In the genomic region with DNA sequence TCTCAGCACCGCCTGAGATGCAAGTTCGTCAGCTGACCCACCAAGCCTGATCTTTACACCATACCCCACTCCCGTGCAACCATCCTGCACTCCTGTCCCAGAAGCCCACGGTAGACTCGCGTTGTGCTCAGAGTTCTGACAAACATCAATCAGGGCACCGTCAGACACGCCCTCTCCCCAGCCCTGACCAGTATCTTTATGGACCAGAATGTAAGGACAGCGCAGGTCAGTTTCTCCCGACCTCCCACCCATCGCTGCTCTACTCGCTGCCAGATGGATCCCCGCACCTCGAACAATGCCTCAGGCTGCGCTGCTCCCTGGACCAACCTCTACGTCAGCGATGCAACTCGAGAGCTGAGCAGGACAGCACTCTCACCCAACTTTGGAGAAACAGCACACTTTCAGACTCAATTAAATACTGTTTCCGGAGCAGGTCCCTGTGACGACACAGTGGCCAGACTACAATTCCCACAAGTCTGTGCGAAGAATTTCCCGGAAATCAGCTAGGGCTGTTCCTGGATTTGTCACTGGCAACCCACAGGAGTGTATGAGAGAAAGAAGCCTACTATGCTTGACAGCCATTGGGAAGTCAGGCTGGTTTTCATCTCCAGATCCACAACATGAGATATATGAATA, we compare ENCODE assay signal across 8 mouse cellular contexts. TPM values are rescaled to one million over a fixed set of nuclear protein-coding genes. Genes with fewer than 3 reads are reported as not detected.
DNase-seq lines count a peak whose midpoint lies in the region; ATAC-seq lines count a peak whose summit lies in the region.

A gene (minus strand): TSS at position 472 of the 636 bp plus-strand sequence.

- no peak within 1 kb of the TSS; the same call in 1 of the 2 replicates for H3K27ac ChIP-seq in brown adipose tissue, adult 24 weeks (replicated peaks; ENCODE audit: low read depth, low read length)
- H3K27ac ChIP-seq in heart, embryonic 13.5 days (replicated peaks) = peak within 1 kb of the TSS; percentile 53
- peak within 1 kb of the TSS; percentile 60; the same call in 1 of the 2 replicates for H3K27ac ChIP-seq in liver, embryonic 12.5 days
- H3K27ac ChIP-seq in stomach, embryonic 15.5 days = 0 out of 2 replicates have a peak within 1 kb of the TSS, but pooled peaks have one; percentile 55

- H3K4me3 ChIP-seq in brown adipose tissue, adult 24 weeks (ENCODE audit: insufficient read depth, low read depth, low read length) = peak within 1 kb of the TSS; percentile 99
- peak within 1 kb of the TSS; percentile 89 for H3K4me3 ChIP-seq in heart, embryonic 13.5 days
- H3K4me3 ChIP-seq in liver, embryonic 12.5 days = peak within 1 kb of the TSS; percentile 73
- peak within 1 kb of the TSS; percentile 88 for H3K4me3 ChIP-seq in stomach, embryonic 15.5 days (replicated peaks)

- peak within 1 kb of the TSS; percentile 90 for H3K9ac ChIP-seq in heart, embryonic 13.5 days
- H3K9ac ChIP-seq in liver, embryonic 12.5 days = peak within 1 kb of the TSS; percentile 69
- peak within 1 kb of the TSS; percentile 76 for H3K9ac ChIP-seq in stomach, embryonic 15.5 days

- H3K27me3 ChIP-seq in heart, embryonic 13.5 days (replicated peaks) = 0 out of 2 replicates have a peak, but pooled peaks cover 3% of the 10 kb centered on the region
- H3K27me3 ChIP-seq in liver, embryonic 12.5 days (replicated peaks) = no peaks in the 10 kb centered on the region
- H3K27me3 ChIP-seq in stomach, embryonic 15.5 days (replicated peaks) = no peaks in the 10 kb centered on the region

- peak; percentile 59; the same call in 1 of the 2 replicates for ATAC-seq in heart, embryonic 13.5 days (ENCODE audit: extremely low read depth, insufficient number of reproducible peaks, low FRiP score, low TSS enrichment)
- peak; percentile 93 for ATAC-seq in liver, embryonic 12.5 days
- peak; percentile 95 for ATAC-seq in stomach, embryonic 15.5 days (ENCODE audit: insufficient read depth, low FRiP score, low read depth)

- H3K4me2 ChIP-seq in heart, embryonic 13.5 days = peak within 1 kb of the TSS; percentile 77
- peak within 1 kb of the TSS; percentile 78 for H3K4me2 ChIP-seq in liver, embryonic 12.5 days
- H3K4me2 ChIP-seq in stomach, embryonic 15.5 days = peak within 1 kb of the TSS; percentile 78

- WGBS in heart, embryonic 13.5 days = under 1% methylated on average over 22 of the region's 22 CpGs
- WGBS in liver, embryonic 12.5 days (ENCODE audit: insufficient replicate concordance) = 1% methylated on average over 22 of the region's 22 CpGs
- WGBS in stomach, embryonic 15.5 days = under 1% methylated on average over 22 of the region's 22 CpGs

- DNase-seq in CD4-positive, CD25-positive, alpha-beta regulatory T cell, adult 2 months (ENCODE audit: low read depth, low spot score) = peak; percentile 89
- peak; percentile 50 for DNase-seq in fat pad, adult 2 months (ENCODE audit: extremely low read depth, low read depth, low spot score)
- DNase-seq in kidney, postnatal 10 days = peak; percentile 89
- peak; percentile 66 to 76 for DNase-seq in natural killer cell, adult 2 months (ENCODE audit: low spot score in 2 of 2)

- H3K4me1 ChIP-seq in brown adipose tissue, adult 24 weeks (ENCODE audit: control insufficient read depth, insufficient read depth, insufficient read length, low read length) = peaks cover 5% of the 10 kb centered on the region
- peaks cover 8% of the 10 kb centered on the region for H3K4me1 ChIP-seq in heart, embryonic 13.5 days
- peaks cover 9% of the 10 kb centered on the region for H3K4me1 ChIP-seq in liver, embryonic 12.5 days
- peaks cover 6% of the 10 kb centered on the region; the same call in 1 of the 2 replicates for H3K4me1 ChIP-seq in stomach, embryonic 15.5 days

- H3K36me3 ChIP-seq in heart, embryonic 13.5 days = peaks cover 17% of the 10 kb centered on the region
- peaks cover 14% of the 10 kb centered on the region for H3K36me3 ChIP-seq in liver, embryonic 12.5 days
- peaks cover 1% of the 10 kb centered on the region for H3K36me3 ChIP-seq in stomach, embryonic 15.5 days

- no peaks in the 10 kb centered on the region for H3K9me3 ChIP-seq in heart, embryonic 13.5 days
- H3K9me3 ChIP-seq in liver, embryonic 12.5 days (replicated peaks) = no peaks in the 10 kb centered on the region
- no peaks in the 10 kb centered on the region for H3K9me3 ChIP-seq in stomach, embryonic 15.5 days

RNA-seq across cellular contexts. Expression of the gene that starts here (rescaled TPM):
- 3.1 and 4.8 TPM in 2 replicates for polyA plus RNA-seq in brown adipose tissue, adult 24 weeks (2012; ENCODE audit: insufficient read depth, insufficient read length, missing spikeins)
- polyA plus RNA-seq in heart, embryonic 13.5 days (2015; fragmentation: Nextera tagmentation; extraction: Ambion mirVana) = 8.1 and 8.6 TPM in 2 replicates
- polyA plus RNA-seq in liver, embryonic 12.5 days (2016; fragmentation: Nextera tagmentation; extraction: Ambion mirVana) = 4.1 TPM in 2 replicates
- 12.7 and 13.3 TPM in 2 replicates for polyA plus RNA-seq in stomach, embryonic 15.5 days (2015; fragmentation: Nextera tagmentation; extraction: Ambion mirVana)
